Mouse (Mus musculus): ENCODE results near the gene Ccer1.
A peak's percentile ranks its signal among the peaks of the same experiment; 100 is the strongest.
"Not testable (repeated sequence)": the region's sequence is repeated elsewhere in the genome, so short reads cannot be mapped to it uniquely, and the experiment has no call there.

Ccer1 gene

DNA sequence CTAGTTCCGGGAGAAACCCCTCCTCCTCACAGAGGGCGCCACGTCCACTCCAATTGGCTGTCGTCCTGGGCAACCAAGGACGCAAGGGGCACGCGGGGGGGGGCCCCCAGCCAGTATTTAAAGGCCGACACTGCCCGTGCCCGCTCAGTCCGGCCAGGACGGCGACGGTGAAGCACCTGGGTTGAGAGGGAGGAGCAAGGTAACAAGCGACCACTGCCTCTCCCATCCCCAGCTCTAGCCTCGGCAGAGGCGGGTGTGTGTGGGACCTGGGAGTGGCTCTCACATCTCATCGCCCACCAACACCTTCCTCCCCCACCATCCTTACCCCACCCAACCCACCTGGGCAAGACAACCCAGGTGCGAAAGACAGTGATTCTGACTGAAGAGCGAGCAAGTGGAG is at the start of gene Ccer1:
Gene Ccer1 (plus strand): TSS at position 147 of the 400 bp plus-strand sequence.
- DNase-seq = no peak

DNA sequence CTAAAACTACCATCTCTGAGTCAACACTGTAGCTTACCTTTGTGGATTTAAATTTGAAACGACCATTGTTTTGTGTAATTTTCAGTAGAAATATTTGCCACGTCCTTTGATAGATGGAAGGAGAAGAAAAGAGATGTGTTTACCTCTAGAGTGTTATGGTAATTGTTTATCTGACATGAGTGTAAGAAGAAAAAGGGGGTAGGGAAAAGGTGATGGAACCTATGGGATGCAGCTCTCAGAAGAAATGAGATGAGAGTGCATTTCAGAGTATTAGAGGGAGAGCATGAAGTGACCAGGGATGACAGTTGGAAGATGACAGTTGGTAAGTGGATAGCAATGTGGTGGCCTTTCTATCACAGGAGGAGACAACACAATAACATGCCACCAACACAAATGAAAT is 49.1 kb upstream of the Ccer1 start, which contains the start of gene Epyc:
Gene Epyc (plus strand): TSS at position 301 of the 400 bp plus-strand sequence.
- no peak for DNase-seq

DNA sequence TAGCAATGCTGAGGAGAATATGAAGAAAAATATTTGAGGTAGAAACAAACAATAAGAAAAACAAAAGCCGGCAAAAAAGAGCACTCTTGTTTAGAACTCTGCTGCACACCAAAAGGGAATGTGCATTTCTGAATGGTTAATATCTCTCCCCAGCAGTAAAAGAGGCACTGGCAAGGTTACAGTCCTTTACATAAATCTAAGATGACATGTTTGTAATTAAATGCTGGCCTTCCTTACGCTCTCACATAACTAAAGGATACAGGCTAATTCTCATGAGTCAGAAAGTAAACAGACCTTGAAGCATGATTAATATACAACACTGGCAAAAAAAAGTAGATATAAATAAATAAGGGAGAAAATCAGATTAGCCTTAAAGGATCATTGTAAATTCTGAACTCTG is 42.5 kb upstream of the Ccer1 start:
- DNase-seq = no peak

DNA sequence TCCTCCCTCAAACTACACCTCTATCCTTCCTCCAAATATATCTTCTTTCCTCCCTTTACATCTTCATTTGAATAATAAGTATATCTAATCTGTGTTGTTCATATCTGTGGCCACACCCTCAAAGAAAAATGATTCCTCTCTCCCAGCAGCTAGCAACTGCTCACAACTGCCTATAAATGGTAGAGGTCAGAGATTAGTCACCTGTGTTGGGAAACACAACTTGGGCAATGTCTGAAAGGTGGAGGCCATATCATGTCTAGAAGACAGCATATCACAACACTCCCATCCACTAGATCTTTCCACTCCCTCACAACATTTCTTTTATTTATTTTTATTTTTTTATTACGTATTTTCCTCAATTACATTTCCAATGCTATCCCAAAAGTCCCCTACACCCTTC is 33.4 kb upstream of the Ccer1 start:
- DNase-seq = no peak

DNA sequence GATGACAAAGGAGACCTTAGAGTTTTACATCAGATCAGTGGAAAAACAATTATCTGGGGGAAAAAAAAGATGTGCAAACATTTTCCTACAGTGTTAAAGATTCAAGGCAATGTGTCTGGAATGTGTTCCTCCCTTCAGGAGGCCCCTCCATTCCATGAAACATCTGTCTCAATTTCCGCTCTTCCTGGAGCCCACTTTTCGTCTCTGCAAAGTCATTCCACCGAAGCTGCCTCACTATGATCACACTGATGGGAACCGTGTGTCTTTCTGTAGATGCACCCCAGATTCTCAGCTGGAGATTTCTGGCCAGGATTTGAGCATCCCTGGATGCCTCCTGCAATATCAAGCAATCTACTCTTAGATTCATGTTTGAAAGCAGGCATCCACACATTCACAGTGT is 24.2 kb upstream of the Ccer1 start:
- DNase-seq = no peak

DNA sequence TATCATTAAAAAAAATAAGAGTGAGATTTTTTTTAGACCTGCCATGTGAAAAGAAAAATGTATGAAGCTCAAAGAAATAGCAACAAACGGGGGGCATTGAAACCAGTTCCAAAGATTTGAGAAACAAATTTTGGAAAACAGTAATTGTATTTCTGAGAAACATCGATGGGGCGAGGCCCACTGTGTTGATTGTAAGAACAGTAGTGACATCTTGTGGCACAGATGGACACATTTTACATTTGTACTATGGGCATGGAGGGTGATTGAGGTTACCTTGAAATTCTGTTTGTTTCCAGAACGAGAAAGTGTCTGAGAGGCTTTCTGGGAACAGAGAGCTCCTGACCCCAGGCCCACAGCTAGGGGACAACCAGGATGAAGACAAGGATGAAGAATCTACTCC is 22.7 kb upstream of the Ccer1 start:
- peak; percentile 4 for DNase-seq

DNA sequence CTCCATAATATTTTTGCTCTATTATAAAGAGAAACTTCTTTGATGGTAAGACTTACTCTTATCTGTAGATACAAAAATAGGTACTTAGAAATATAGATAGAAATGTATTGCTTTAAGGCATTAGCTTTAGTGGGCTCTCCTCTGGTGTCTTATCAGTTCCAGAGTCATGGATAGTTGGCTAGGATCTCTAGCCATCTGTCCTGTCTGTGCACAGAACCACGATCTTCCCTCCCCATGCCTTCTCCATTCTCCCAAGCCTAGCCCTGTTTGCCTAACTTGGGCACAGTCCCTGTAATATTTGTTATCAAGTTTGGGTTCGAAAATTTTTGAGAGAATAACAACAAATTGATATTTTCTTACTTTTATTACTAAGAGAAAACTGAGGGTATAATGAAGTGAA is 19.6 kb upstream of the Ccer1 start:
- DNase-seq = no peak

DNA sequence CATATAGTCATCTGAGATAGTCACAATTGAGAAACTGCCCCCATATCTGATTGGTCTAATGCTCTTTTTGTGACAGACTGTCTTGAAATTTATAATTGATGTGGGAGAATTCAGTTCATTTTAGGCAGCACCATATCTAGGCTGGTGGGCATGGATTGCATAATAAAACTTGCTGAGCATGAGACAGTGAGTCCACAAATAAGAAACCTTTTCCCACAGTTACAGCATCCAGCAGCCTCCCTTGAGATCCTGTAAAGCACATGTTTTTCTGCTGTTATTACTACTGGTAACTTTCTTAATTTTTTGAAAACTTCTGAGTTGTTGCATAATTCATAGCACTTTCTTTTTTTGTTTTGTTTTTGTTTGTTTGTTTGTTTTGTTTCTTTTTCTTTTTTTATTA is 9.9 kb upstream of the Ccer1 start:
- no peak for DNase-seq

DNA sequence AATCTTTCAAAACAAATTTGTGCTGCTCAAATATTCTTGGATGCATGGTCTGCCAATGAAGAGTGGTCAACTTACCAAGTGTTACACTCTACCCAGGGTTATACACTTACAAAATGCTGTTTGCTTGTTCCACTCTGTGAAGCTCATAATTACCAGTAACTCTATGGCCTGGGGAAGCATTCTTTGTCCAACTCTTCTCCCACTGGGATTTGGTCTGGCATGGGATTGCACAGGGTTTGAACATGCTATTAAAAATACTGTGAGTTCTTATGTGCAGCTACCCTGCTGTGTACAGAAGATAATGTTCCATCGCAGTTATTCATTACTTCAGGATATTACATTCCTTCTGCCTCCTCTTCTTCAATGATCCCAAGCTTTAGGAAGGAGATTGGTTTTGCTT is 5.7 kb upstream of the Ccer1 start:
- DNase-seq = no peak

DNA sequence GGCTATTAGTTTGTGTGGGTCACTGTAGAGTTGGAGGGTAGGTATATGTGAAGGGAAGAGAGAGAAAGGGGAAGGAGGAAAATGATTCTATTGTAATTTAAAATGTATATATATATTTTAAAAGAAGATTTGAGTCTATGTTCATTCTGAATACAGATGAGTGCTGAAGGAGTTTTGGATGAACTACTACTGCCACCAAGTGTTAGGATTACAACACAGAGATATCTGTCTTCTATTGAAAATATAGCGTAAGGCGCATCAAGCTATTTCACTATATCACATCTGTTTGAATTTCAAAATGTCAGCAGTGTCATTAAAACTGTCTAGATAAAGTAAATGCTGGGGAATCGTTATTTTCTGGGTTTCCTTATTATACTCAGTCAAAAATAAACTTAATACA is 3.4 kb upstream of the Ccer1 start:
- no peak for DNase-seq

DNA sequence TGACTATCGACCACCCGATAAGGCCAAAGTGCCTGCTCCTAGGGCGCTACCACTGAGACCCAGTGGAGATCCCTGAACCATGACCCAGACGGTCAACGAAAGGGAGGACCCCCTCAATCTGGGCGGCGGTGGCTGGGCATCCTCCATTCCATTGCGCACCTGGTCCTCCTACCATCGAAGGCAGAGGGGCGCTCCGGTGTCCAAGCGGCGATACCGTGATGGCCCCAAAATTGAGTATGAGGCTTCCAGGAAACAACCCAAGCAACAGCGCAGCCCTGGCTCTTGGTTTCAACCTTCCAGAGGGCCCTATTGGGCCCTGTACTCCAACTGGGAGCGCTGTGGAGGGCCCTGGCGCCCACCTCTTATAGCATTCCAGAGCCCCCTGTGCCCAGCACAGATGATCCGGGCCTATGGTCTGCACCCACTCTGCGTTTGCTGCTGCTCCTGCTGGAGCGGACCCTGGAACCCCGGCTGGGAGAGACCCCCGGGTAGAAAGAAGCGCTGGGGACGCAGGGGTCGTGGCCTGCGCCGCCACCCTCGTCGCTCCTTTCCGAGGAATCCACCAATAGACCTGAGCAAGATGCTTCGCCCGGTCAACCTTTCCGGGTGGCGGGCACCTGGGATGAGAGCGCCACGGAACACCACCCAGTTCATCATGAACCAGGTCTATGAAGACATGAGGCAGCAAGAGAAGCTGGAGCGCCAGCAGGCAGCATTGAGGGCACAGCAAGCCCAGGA is 708 bp downstream of the Ccer1 start:
- no peak for DNase-seq

DNA sequence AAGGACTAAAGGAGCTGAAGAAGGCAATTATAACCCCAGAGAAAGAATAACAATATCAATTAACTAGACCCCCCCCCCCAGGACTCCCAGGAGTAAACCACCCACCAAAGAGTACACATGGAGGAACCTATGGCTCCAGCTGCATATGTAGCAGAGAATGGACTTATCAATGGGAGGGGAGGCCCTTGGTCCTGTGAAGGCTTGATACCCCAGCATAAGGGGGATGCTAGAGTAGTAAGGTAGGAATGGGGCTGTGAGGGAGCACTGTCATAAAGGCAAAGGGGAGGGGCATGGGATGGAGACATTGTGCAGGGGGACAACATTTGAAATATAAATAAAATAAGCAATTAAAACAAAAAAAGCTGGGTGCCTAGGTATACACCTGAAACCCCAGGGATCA is 9.5 kb downstream of the Ccer1 start:
- DNase-seq = no peak

DNA sequence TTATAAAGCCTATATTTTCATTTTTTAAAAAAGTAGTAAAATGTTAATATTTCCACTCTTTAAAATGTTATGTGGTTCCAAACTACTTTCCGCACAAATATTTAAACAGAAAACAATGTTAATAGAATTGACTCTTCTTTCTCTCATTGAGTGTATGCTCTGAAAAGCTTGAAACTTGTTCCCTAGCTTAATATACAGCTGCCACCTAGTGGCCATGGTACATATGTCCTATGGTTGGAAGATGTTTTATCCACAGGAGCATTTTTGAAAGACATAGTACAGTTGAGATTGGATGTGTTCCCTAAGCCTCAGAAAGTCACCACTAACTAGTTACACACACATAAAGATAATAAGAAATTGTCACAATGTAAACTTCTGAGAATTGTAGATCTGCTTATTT is 11.7 kb downstream of the Ccer1 start:
- DNase-seq = peak; percentile 64

DNA sequence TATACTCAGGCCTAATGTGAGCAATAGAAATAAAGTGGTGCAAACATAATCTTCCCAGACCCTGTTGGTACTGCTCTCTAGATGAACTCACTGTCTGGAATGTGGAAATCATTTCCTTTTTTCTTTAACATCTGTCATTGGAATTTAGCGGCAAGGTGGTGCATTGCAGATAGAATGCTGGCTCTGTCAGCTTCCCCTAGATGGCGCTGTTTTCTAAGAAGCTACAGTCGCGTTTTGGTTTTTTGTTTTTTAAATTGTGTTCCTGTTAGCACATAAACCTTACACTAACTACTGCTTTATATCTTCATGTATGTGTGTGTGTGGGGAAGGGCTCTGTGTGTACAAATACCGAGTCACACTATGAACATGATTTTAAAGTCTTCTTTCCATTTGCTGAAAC is 19.8 kb downstream of the Ccer1 start:
- peak; percentile 48 for DNase-seq

DNA sequence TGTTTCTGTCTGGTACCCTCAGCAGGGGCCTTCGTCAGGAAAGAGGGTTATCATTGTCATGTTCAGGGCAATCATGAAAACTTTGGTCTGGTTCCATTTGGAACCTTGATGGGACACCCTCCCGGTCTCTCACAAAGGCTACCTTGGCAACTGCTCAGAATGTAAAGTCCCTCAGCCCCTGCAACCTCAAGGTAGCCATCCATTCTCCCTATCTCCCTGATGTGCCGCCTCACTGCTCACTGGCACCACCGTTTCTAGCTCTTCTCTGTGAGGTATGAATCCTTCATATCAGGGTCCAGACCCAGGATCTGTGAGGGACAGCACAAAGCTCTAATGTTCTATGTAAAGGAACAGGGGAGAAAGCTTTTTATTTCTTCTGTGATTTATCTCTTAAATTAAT is 21.7 kb downstream of the Ccer1 start:
- no peak for DNase-seq

DNA sequence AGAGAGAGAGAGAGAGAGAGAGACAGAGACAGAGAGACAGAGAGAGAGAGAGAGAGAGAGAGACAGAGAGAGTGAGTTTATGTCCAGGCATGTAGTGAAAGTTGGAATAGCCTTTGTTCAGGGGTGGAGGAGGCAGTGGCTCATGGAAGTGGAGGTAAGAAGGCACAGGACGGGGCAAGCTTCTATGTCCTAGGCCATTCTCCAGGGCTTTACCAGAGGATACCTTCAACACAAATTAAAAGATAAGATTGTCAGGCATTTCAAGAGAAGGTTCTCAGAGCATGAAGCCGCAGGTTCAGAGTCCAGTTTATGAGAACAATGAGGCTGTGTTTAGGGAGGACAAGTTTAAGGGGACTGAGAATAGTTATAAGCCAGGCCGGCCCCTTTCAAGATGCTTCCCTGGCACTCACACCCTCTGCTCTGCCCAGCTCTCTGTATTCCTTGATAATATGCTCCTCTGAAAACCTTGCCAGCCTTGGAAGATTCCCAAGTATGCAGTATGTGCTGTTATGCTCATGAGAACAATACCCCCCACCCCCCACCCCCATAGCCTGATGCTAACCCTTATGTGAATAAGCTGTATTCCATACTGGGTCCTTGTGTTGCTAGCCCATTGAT is 22.5 kb downstream of the Ccer1 start:
- DNase-seq = no peak

DNA sequence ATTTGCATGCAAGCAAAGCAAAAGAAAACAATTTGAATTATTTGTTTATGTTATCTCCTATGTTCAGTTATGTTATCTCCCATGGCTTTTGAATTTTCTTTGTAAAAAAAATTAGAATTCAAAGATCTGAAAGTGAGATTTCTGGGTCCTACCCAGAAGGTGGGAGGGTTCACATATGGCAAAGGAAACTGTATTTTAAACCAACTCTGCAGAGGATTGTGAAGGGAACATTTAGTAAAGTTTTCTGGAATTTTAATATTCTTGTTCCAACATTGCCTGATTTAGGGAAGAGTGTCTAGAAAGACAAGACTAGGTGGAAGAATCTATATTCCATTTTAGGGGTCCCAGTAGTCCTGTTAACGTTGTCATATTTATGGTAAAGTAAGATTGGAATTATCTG is 24.4 kb downstream of the Ccer1 start:
- no peak for DNase-seq

DNA sequence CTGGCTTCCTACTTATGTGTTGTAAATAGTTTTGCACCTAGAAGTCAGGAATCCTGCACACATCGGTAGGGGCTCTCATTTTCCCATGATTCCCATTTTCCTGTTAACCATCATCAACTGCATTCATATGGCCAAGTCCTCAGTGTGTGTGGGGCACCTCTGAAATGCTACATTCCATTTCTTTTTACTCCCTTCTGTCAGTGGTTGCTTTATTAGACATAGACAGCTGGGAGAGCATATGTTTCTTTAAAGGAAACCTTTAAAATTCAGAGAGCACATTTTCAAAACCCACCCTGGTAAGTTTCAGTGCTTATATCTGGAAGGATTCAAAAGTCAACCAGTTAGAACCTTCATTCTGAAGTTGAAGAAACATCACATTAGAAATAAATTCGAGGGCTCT is 25.2 kb downstream of the Ccer1 start:
- DNase-seq = no peak

DNA sequence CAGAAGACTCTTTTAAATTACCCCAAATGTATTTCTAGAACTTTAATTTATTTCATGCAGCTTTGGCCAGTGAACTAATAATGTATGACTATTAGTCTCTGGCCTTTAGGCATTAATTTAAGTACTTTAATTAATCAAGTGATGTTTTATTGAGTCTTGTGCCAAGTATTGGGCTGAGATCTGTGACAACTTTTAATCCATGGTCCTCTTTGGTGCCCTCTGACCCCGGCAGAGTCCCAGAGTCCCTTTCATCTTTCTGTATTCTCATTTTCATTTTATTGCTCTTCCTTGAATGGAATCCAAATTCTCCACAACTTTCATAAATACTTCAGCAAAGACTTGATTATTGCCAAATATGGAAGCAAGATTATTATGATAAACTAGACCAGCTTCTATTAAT is 27.8 kb downstream of the Ccer1 start:
- no peak for DNase-seq

DNA sequence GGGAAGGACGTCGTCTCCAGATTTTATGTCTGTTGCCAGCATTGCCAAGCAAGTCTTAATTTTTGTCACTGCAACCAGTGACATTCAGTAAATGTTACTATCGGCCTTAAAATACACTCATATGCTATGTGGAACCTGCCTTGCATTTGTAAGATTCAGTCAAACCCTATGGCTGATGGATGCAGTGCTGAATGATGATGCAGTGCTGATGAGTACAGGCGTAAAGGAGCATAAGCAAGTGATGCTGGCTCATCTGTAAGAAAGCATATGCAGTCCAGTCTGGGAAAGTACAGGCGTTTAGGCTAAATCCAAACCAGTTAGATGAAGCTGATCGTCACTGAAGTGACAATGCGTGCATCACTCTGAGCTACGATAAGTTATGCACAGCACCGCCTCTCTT is 29.9 kb downstream of the Ccer1 start:
- DNase-seq = no peak

DNA sequence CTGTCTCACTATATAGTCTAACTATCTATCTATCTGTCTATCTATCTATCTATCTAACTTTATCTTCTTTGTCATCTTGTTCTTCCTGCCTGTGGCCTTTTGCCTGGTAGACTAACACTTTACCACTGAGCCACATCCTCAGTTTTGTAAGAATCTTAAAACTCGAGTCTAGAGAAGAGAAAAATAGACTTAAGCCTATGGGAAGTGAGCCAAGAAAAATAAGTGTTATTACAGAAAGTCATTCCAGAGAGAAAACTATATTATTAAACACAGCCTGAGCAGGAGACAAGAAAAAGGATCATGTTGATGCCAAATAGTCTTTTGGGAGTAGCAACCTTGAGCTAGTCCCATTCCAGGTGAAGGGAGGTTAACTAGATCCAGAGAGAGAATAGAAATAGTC is 33.1 kb downstream of the Ccer1 start:
- no peak for DNase-seq

DNA sequence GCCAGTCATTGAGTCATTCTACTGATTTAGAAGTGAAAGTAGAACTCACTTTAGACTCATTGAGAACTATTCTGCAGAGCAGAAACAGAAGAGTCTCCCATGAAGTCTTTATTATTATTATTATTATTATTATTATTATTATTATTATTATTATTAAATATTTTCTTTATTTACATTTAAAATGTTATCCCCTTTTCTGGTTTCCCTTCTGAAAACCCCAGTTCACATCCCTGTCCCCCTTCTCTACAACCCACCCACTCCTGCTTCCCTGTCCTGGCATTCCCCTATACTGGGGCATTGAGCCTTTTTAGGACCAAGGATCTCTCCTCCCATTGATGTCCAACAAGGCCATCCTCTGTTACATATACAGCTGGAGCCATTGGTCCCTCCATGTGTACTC is 33.8 kb downstream of the Ccer1 start, which contains the start of gene C030005K15Rik:
Gene C030005K15Rik (minus strand): TSS at position 101 of the 400 bp plus-strand sequence.
- not testable (repeated sequence) for DNase-seq
